Mouse (Mus musculus) adipose tissue, adult 10 weeks (tissue): ENCODE data around the gene Kmt5b. TPM values are rescaled to one million over a fixed set of nuclear protein-coding genes. Genes with fewer than 3 reads are reported as not detected.

Experiments used
- polyA plus RNA-seq: library from polyadenylated mRNA; stranded (reverse); fragments of 350-450 nt; fragmentation: Illumina TruSeq; extraction: RNeasy Lipid Tissue Mini Kit (QIAGEN cat#74804); gene quantifications from one replicate; pipeline ENCODE4 v1.2.3, GENCODE M21; 2014; ENCODE audit warnings: low read depth, low replicate concordance

Gene Kmt5b
- 34.3 TPM for polyA plus RNA-seq

DNA sequence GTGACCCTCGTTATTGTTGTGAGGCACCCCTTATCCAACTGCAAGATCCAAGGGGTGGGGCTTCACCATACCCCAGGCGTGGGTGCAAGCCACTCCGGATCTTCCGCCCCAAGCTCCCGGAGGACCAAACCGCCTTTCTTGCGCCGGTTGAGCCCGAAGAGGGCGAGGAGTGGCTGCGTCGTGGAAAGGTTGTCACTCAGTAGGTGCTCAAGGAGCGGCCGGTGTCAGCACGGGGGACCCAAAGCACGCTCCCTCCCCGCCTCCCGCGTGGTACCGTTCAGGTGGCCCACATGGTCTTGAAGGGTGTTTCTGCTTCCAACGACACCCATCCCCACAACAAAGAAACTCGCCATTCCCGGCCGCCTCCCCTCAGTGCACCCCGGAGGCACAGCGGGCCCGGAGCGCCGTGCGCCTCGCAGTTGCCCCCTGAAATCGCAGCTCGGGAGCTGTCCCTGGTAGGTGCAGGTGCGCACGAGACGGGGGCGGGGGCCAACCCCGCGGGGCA lies at the start of gene Kmt5b:
Gene Kmt5b, plus strand, starts transcription at position 146 of the 505 bp plus-strand sequence.

DNA sequence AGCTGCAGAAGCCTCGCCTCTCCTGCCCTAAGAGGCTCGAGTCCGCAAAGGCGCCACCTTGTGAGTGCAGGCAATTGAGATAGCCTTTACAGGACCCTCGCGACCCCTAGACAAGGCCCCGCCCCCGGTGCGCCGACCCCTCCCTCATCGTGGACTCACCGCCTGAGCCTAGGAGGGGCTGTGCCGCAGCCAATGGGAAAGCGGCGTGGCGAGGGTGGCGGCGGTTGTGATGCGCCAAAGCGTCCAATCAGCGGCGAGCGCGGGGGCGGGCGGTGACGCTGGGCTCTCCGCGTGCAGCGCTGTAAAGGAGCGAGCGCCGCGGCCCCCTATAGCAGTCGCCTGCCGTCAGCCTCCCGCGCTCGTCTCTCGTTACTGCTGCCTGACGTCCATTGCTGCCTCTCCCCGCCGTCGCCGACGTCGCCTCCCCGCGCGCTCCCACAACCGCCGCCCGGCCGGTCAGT lies 84.3 kb downstream of the Kmt5b start, which contains the start of gene Chka:
Gene Chka, plus strand, starts transcription at position 272 of the 461 bp plus-strand sequence.

Other genes with a start within 250 kb of the Kmt5b start
- gene Ppp6r3, start 191.7 kb upstream of the Kmt5b start, polyA plus RNA-seq = 47.0 TPM
- gene Lrp5, start 80.9 kb upstream of the Kmt5b start, polyA plus RNA-seq = 50.7 TPM
- gene 1810055G02Rik, start 59.1 kb upstream of the Kmt5b start, polyA plus RNA-seq = 23.8 TPM
- 57.2 TPM for gene Chka, start 84.4 kb downstream of the Kmt5b start, polyA plus RNA-seq
- 33.4 TPM for gene Tcirg1, start 139.7 kb downstream of the Kmt5b start, polyA plus RNA-seq
- gene Ndufs8, start 145.4 kb downstream of the Kmt5b start, polyA plus RNA-seq = 112 TPM
- gene Aldh3b1, start 162.4 kb downstream of the Kmt5b start, polyA plus RNA-seq = 8.3 TPM
- gene Unc93b1, start 167.8 kb downstream of the Kmt5b start, polyA plus RNA-seq = 55.5 TPM
- 0.15 TPM for gene Aldh3b3, start 191.2 kb downstream of the Kmt5b start, polyA plus RNA-seq
- gene Aldh3b2, start 204.9 kb downstream of the Kmt5b start, polyA plus RNA-seq = 10.9 TPM
- 32.3 TPM for gene Acy3, start 219.1 kb downstream of the Kmt5b start, polyA plus RNA-seq
- not detected for gene Tbx10, start 225.3 kb downstream of the Kmt5b start, polyA plus RNA-seq
- gene Nudt8, start 233.2 kb downstream of the Kmt5b start, polyA plus RNA-seq = 25.3 TPM
- 2.5 TPM for gene Gm49405, start 233.2 kb downstream of the Kmt5b start, polyA plus RNA-seq
- 3.2 TPM for gene Doc2g, start 235.9 kb downstream of the Kmt5b start, polyA plus RNA-seq
- 124 TPM for gene Ndufv1, start 245.4 kb downstream of the Kmt5b start, polyA plus RNA-seq